Mouse (Mus musculus) MEL (cell line): ENCODE measurements at regions not wholly inside any gene's neighbourhood (a gene's known extent, or its start where the extent isn't known, plus 50 kb on each side); places are given as distances from the start of the nearest gene placed in this dataset.

Source experiments
- DNase-seq: peaks from one replicate; pipeline ENCODE4 v3.0.0; 2011; ENCODE audit warnings: low read depth, low spot score
- H3K27ac ChIP-seq: 2 replicates; pipeline ENCODE4 v1.5.1; 2012; ENCODE audit warnings: low read depth, mild to moderate bottlenecking, control low read depth, low read length, moderate library complexity; ENCODE audit not compliant: control insufficient read depth
- H3K27me3 ChIP-seq, 2 experiments: fragments of 150-350 bp in 1 of 2; sonication (generic) in 1 of 2; 2 replicates each; pipeline ENCODE4 v1.6.1; 2012; ENCODE audit warnings: low read length in 2 of 2, mild to moderate bottlenecking in 2 of 2, improper control_type of control experiment in 1 of 2, moderate library complexity in 1 of 2; ENCODE audit not compliant: insufficient read depth in 2 of 2, control insufficient read depth in 1 of 2
- H3K36me3 ChIP-seq, 2 experiments: 2 replicates each; pipeline ENCODE4 v1.6.1; 2012 to 2014; ENCODE audit warnings: low read length in 2 of 2, improper control_type of control experiment in 1 of 2, inconsistent platforms in 1 of 2, mild to moderate bottlenecking in 1 of 2; ENCODE audit not compliant: insufficient read depth in 2 of 2, control insufficient read depth in 1 of 2
- H3K4me1 ChIP-seq, 2 experiments: fragments of 150-350 bp in 1 of 2; sonication (generic) in 1 of 2; 2 replicates each; pipeline ENCODE4 v1.6.1; 2012; ENCODE audit warnings: low read length in 2 of 2, improper control_type of control experiment in 1 of 2, mild to moderate bottlenecking in 1 of 2; ENCODE audit not compliant: insufficient read depth in 2 of 2, control insufficient read depth in 1 of 2
- H3K4me3 ChIP-seq, 2 experiments: fragments of 150-350 bp in 1 of 2; sonication (generic) in 1 of 2; 2 replicates each; pipeline ENCODE4 v1.5.1; 2012; ENCODE audit warnings: low read depth in 2 of 2, low read length in 2 of 2, mild to moderate bottlenecking in 2 of 2, moderate library complexity in 2 of 2, control low read depth in 1 of 2, improper control_type of control experiment in 1 of 2; ENCODE audit not compliant: control insufficient read depth in 1 of 2, insufficient read depth in 1 of 2
- H3K79me2 ChIP-seq: 2 replicates; pipeline ENCODE4 v1.6.1; 2012; ENCODE audit warnings: mild to moderate bottlenecking, low read length, moderate library complexity; ENCODE audit not compliant: control insufficient read depth, poor library complexity, insufficient read depth
- H3K9ac ChIP-seq: 2 replicates; pipeline ENCODE4 v1.6.1; 2012; ENCODE audit warnings: low read depth, mild to moderate bottlenecking, control low read depth, low read length, moderate library complexity; ENCODE audit not compliant: control insufficient read depth, poor library complexity, severe bottlenecking
- H3K9me3 ChIP-seq: fragments of 150-350 bp; sonication (generic); replicated peaks from 2 replicates; pipeline ENCODE4 v1.6.1; 2012; ENCODE audit warnings: mild to moderate bottlenecking, low read length, improper control_type of control experiment, moderate library complexity; ENCODE audit not compliant: insufficient read depth
- BHLHE40 ChIP-seq: IDR thresholded peaks from 2 replicates; pipeline ENCODE4 v1.6.1; 2012; ENCODE audit warnings: low read depth, mild to moderate bottlenecking, inconsistent platforms, low read length, improper control_type of control experiment, borderline replicate concordance
- CHD2 ChIP-seq: IDR thresholded peaks from 2 replicates; pipeline ENCODE4 v1.6.1; 2011; ENCODE audit warnings: low read length, improper control_type of control experiment
- CTCF ChIP-seq, 3 experiments: IDR thresholded peaks in 2 of 3; conservative IDR thresholded peaks in 1 of 3; 2 replicates each; pipeline ENCODE4 v1.5.1; 2011 to 2012; ENCODE audit warnings: low read length in 3 of 3, low read depth in 2 of 3, mild to moderate bottlenecking in 2 of 3, improper control_type of control experiment in 1 of 3, inconsistent platforms in 1 of 3, mixed read lengths in 1 of 3, moderate library complexity in 1 of 3; ENCODE audit not compliant: control insufficient read depth in 1 of 3, insufficient read depth in 1 of 3, poor library complexity in 1 of 3, severe bottlenecking in 1 of 3
- E2F4 ChIP-seq: IDR thresholded peaks from 2 replicates; pipeline ENCODE4 v1.6.1; 2011; ENCODE audit warnings: low read depth, low read length, improper control_type of control experiment, borderline replicate concordance
- EP300 ChIP-seq, 2 experiments: IDR thresholded peaks; 2 replicates each; pipeline ENCODE4 v1.6.1; 2011; ENCODE audit warnings: improper control_type of control experiment in 2 of 2, low read length in 2 of 2, low read depth in 1 of 2, mild to moderate bottlenecking in 1 of 2
- ETS1 ChIP-seq: IDR thresholded peaks from 2 replicates; pipeline ENCODE4 v1.6.1; 2012; ENCODE audit warnings: low read depth, mild to moderate bottlenecking, inconsistent platforms, low read length, improper control_type of control experiment, moderate library complexity
- GABPA ChIP-seq: IDR thresholded peaks from 2 replicates; pipeline ENCODE4 v1.6.1; 2012; ENCODE audit warnings: low read depth, mild to moderate bottlenecking, inconsistent platforms, low read length, improper control_type of control experiment, moderate library complexity
- GATA1 ChIP-seq: IDR thresholded peaks from 2 replicates; pipeline ENCODE4 v1.6.1; 2011; ENCODE audit warnings: low read depth, low read length, improper control_type of control experiment
- HCFC1 ChIP-seq: IDR thresholded peaks from 2 replicates; pipeline ENCODE4 v1.6.1; 2012; ENCODE audit warnings: low read depth, mild to moderate bottlenecking, inconsistent platforms, low read length, improper control_type of control experiment, moderate library complexity
- KAT2A ChIP-seq: conservative IDR thresholded peaks from 2 replicates; pipeline ENCODE4 v1.6.1; 2012; ENCODE audit warnings: low read depth, low read length, improper control_type of control experiment, inconsistent platforms
- MAFK ChIP-seq: IDR thresholded peaks from 2 replicates; pipeline ENCODE4 v1.6.1; 2011; ENCODE audit warnings: low read depth, mild to moderate bottlenecking, low read length, improper control_type of control experiment, borderline replicate concordance
- MAX ChIP-seq: IDR thresholded peaks from 2 replicates; pipeline ENCODE4 v1.6.1; 2011; ENCODE audit warnings: low read length, improper control_type of control experiment
- MYB ChIP-seq: IDR thresholded peaks from 2 replicates; pipeline ENCODE4 v1.6.1; 2011; ENCODE audit warnings: mild to moderate bottlenecking, low read depth, low read length, improper control_type of control experiment
- MYC ChIP-seq: IDR thresholded peaks from 2 replicates; pipeline ENCODE4 v1.6.1; 2011; ENCODE audit warnings: low read depth, mild to moderate bottlenecking, low read length, improper control_type of control experiment, moderate library complexity
- NELFE ChIP-seq: IDR thresholded peaks from 2 replicates; pipeline ENCODE4 v1.6.1; 2011; ENCODE audit warnings: low read depth, low read length, improper control_type of control experiment
- NRF1 ChIP-seq: IDR thresholded peaks from 2 replicates; pipeline ENCODE4 v1.6.1; 2014; ENCODE audit warnings: low read depth, mild to moderate bottlenecking, inconsistent platforms, low read length, improper control_type of control experiment, moderate library complexity; ENCODE audit not compliant: poor library complexity, insufficient read depth, severe bottlenecking
- POLR2A ChIP-seq, 2 experiments: IDR thresholded peaks; 2 replicates each; pipeline ENCODE4 v1.6.1; 2011 to 2012; ENCODE audit warnings: low read length in 2 of 2, mild to moderate bottlenecking in 2 of 2, control low read depth in 1 of 2, improper control_type of control experiment in 1 of 2, low read depth in 1 of 2, moderate library complexity in 1 of 2; ENCODE audit not compliant: control insufficient read depth in 1 of 2, insufficient read depth in 1 of 2, poor library complexity in 1 of 2
- POLR2AphosphoS2 ChIP-seq: IDR thresholded peaks from 2 replicates; pipeline ENCODE4 v1.6.1; 2011; ENCODE audit warnings: low read length, improper control_type of control experiment
- RAD21 ChIP-seq: IDR thresholded peaks from 2 replicates; pipeline ENCODE4 v1.6.1; 2011; ENCODE audit warnings: mild to moderate bottlenecking, low read depth, low read length, improper control_type of control experiment
- RCOR1 ChIP-seq: IDR thresholded peaks from 2 replicates; pipeline ENCODE4 v1.6.1; 2012; ENCODE audit warnings: low read depth, mild to moderate bottlenecking, inconsistent platforms, low read length, improper control_type of control experiment
- SIN3A ChIP-seq: IDR thresholded peaks from 2 replicates; pipeline ENCODE4 v1.6.1; 2012; ENCODE audit warnings: low read length, improper control_type of control experiment, inconsistent platforms
- SMC3 ChIP-seq: IDR thresholded peaks from 2 replicates; pipeline ENCODE4 v1.6.1; 2011; ENCODE audit warnings: low read depth, low read length, improper control_type of control experiment
- TBP ChIP-seq: IDR thresholded peaks from 2 replicates; pipeline ENCODE4 v1.8.0; 2011; ENCODE audit warnings: low read depth, low read length, improper control_type of control experiment
- TCF12 ChIP-seq: IDR thresholded peaks from 2 replicates; pipeline ENCODE4 v1.6.1; 2014; ENCODE audit warnings: low read depth, mild to moderate bottlenecking, inconsistent platforms, low read length, improper control_type of control experiment, moderate library complexity
- UBTF ChIP-seq: IDR thresholded peaks from 2 replicates; pipeline ENCODE4 v1.6.1; 2012; ENCODE audit warnings: low read depth, mild to moderate bottlenecking, inconsistent platforms, low read length, improper control_type of control experiment, moderate library complexity, borderline replicate concordance; ENCODE audit not compliant: insufficient read depth
- USF1 ChIP-seq: IDR thresholded peaks from 2 replicates; pipeline ENCODE4 v1.6.1; 2014; ENCODE audit warnings: low read depth, mild to moderate bottlenecking, inconsistent platforms, low read length, improper control_type of control experiment, moderate library complexity
- USF2 ChIP-seq, 2 experiments: IDR thresholded peaks; 2 replicates each; pipeline ENCODE4 v1.6.1; 2011 to 2012; ENCODE audit warnings: improper control_type of control experiment in 2 of 2, low read length in 2 of 2, borderline replicate concordance in 1 of 2, inconsistent platforms in 1 of 2, low read depth in 1 of 2, mild to moderate bottlenecking in 1 of 2; ENCODE audit not compliant: insufficient read depth in 1 of 2
- ZC3H11A ChIP-seq: IDR thresholded peaks from 2 replicates; pipeline ENCODE4 v1.6.1; 2012; ENCODE audit warnings: low read depth, mild to moderate bottlenecking, inconsistent platforms, low read length, improper control_type of control experiment
- ZNF384 ChIP-seq: IDR thresholded peaks from 2 replicates; pipeline ENCODE4 v1.6.1; 2012; ENCODE audit warnings: low read depth, mild to moderate bottlenecking, inconsistent platforms, low read length, improper control_type of control experiment

- Histone ChIP-seq H3K4me1 (peaks cover 4 to 41% of the 10 kb centered on the region in 2 experiments), H3K27ac (peak overlapping the region; percentile 30), H3K4me3 (no peak overlapping the region), H3K27me3 (no peaks in the 10 kb centered on the region), H3K9ac (no peak overlapping the region), H3K36me3 (peaks cover 0 to 38% of the 10 kb centered on the region in 2 experiments; a peak in 2 of 4 replicates), H3K9me3 (no peaks in the 10 kb centered on the region), H3K79me2 (no peaks in the 10 kb centered on the region)
- DNase-seq, result peak; percentile 44
- TF ChIP-seq ZC3H11A (no peak), RAD21 (no peak), CHD2 (0 out of 2 replicates have a peak, but pooled peaks have one; percentile 46), KAT2A (no peak), ZNF384 (no peak), MYB (no peak), MYC (0 out of 2 replicates have a peak, but pooled peaks have one; percentile 26), MAX (no peak), SMC3 (no peak), RCOR1 (0 out of 2 replicates have a peak, but pooled peaks have one; percentile 48), E2F4 (no peak), POLR2AphosphoS2 (no peak), MAFK (no peak), TCF12 (peak; percentile 85), BHLHE40 (peak; percentile 58; the same call in 1 of the 2 replicates), ETS1 (peak; percentile 64; the same call in 1 of the 2 replicates), USF1 (no peak), EP300 (IDR thresholded peaks at IDR 0.05; ENCODE audit: low read depth in 1 of 2, low read length in 2 of 2) (peak; percentile 83 to 86), UBTF (no peak), GATA1 (peak; percentile 90), HCFC1 (no peak)
- TF ChIP-seq, all 39 proteins: peak for 8
Measured at GRCm38 (mm10) chr7:67458640-67459039, 86.0 kb upstream of the Mef2a start.

DNA sequence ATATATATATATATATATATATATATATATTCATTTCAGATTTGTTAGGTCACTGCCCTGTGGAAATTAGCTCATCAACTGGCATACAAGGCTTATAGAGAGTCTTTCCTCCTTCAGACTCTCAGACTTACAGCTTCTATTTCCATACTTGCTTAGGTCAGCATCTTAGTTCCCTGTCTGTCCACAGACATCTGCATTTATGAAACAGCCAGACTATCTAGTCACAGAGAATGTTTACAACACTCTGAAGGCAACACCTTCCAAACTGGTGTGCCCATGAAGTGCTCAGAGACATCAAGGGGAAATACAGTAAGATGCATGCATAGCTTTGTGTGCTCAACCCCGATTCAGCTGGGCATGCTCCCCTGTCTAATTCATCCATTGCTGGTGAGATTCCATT is 85.2 kb upstream of the Mef2a start:
- Histone ChIP-seq H3K4me3 (no peak overlapping the region), H3K27ac (no peak overlapping the region), H3K27me3 (no peaks in the 10 kb centered on the region), H3K36me3 (peaks cover 0 to 38% of the 10 kb centered on the region in 2 experiments; a peak in 2 of 4 replicates), H3K4me1 (peaks cover 4 to 41% of the 10 kb centered on the region in 2 experiments), H3K9ac (no peak overlapping the region), H3K79me2 (no peaks in the 10 kb centered on the region), H3K9me3 (no peaks in the 10 kb centered on the region)
- DNase-seq, result no peak
- TF ChIP-seq TBP, result no peak
- TF ChIP-seq MYC, result no peak
- no peak for TF ChIP-seq KAT2A
- no peak for TF ChIP-seq POLR2A (IDR thresholded peaks at IDR 0.05; ENCODE audit: control insufficient read depth in 1 of 2, insufficient read depth in 1 of 2, low read depth in 1 of 2, low read length in 2 of 2, poor library complexity in 1 of 2)
- no peak for TF ChIP-seq CTCF (IDR thresholded peaks at IDR 0.05 in 2 of 3, conservative IDR thresholded peaks at IDR 0.05 in 1 of 3; ENCODE audit: control insufficient read depth in 1 of 3, insufficient read depth in 1 of 3, low read depth in 2 of 3, low read length in 3 of 3, poor library complexity in 1 of 3, severe bottlenecking in 1 of 3)
- TF ChIP-seq HCFC1, result no peak
- TF ChIP-seq GATA1, result no peak
- no peak for TF ChIP-seq BHLHE40
- no peak for TF ChIP-seq NELFE
- TF ChIP-seq RCOR1, result no peak
- no peak for TF ChIP-seq SIN3A
- no peak for TF ChIP-seq USF2 (IDR thresholded peaks at IDR 0.05; ENCODE audit: borderline replicate concordance in 1 of 2, insufficient read depth in 1 of 2, low read depth in 1 of 2, low read length in 2 of 2)
- TF ChIP-seq EP300 (IDR thresholded peaks at IDR 0.05; ENCODE audit: low read depth in 1 of 2, low read length in 2 of 2), result no peak
- no peak for TF ChIP-seq TCF12
- no peak for TF ChIP-seq UBTF
- TF ChIP-seq GABPA, result no peak
- TF ChIP-seq NRF1, result no peak
